Mouse (Mus musculus) heart, embryonic 11.5 days (tissue): ENCODE results near the gene Bcl7a. TPM values are rescaled to one million over a fixed set of nuclear protein-coding genes. Genes with fewer than 3 reads are reported as not detected.

ENCODE experiments used
- ATAC-seq: fragments of 200-750 bp; cut with Nextera tagmentation; replicated peaks from 2 replicates; pipeline ENCODE4 v1.8.0; 2017; ENCODE audit warnings: moderate library complexity; ENCODE audit not compliant: insufficient number of reproducible peaks, low FRiP score, low TSS enrichment
- H3K27ac ChIP-seq: fragments of 300-500 bp; sonication (generic); 2 replicates; pipeline ENCODE4 v1.5.1; 2014; ENCODE audit warnings: mild to moderate bottlenecking, low read depth, low read length
- H3K27me3 ChIP-seq: fragments of 300-500 bp; sonication (generic); 2 replicates; pipeline ENCODE4 v1.6.1; 2014; ENCODE audit warnings: mild to moderate bottlenecking, low read length, mixed read lengths; ENCODE audit not compliant: control insufficient read depth, insufficient read depth
- H3K36me3 ChIP-seq: fragments of 300-500 bp; sonication (generic); 2 replicates; pipeline ENCODE4 v1.6.1; 2014; ENCODE audit warnings: mild to moderate bottlenecking, low read length, moderate library complexity, mixed read lengths; ENCODE audit not compliant: control insufficient read depth, insufficient read depth
- H3K4me1 ChIP-seq: fragments of 300-500 bp; sonication (generic); 2 replicates; pipeline ENCODE4 v1.6.1; 2014; ENCODE audit warnings: low read length; ENCODE audit not compliant: control insufficient read depth, insufficient read depth
- H3K4me2 ChIP-seq: fragments of 300-500 bp; sonication (generic); 2 replicates; pipeline ENCODE4 v1.6.1; 2014; ENCODE audit warnings: mild to moderate bottlenecking, moderate library complexity
- H3K4me3 ChIP-seq: fragments of 300-500 bp; sonication (generic); 2 replicates; pipeline ENCODE4 v1.5.1; 2014; ENCODE audit warnings: low read depth, low read length
- H3K9ac ChIP-seq: fragments of 300-500 bp; sonication (generic); 2 replicates; pipeline ENCODE4 v1.6.1; 2014; ENCODE audit warnings: mild to moderate bottlenecking, low read depth, low read length, moderate library complexity
- H3K9me3 ChIP-seq: fragments of 300-500 bp; sonication (generic); replicated peaks from 2 replicates; pipeline ENCODE4 v1.6.1; 2016; ENCODE audit warnings: low read length; ENCODE audit not compliant: control insufficient read depth
- WGBS: fragments of 180-500 bp; shearing (Covaris S2); extraction: QIAGEN DNeasy Blood & Tissue Kit; methylation state at CpG from one replicate; pipeline ENCODE4 v1.1.7; 2014; ENCODE audit not compliant: insufficient replicate concordance; 5-methylcytosine and 5-hydroxymethylcytosine counted together
- polyA plus RNA-seq: library from polyadenylated mRNA; unstranded; fragments of >200 nt; fragmentation: Nextera tagmentation; extraction: Ambion mirVana; gene quantifications from 2 replicates; pipeline ENCODE4 v1.2.1, GENCODE M21; 2014

Gene Bcl7a
- polyA plus RNA-seq, 1 experiment from 2014 or later = 16.2 TPM

DNA sequence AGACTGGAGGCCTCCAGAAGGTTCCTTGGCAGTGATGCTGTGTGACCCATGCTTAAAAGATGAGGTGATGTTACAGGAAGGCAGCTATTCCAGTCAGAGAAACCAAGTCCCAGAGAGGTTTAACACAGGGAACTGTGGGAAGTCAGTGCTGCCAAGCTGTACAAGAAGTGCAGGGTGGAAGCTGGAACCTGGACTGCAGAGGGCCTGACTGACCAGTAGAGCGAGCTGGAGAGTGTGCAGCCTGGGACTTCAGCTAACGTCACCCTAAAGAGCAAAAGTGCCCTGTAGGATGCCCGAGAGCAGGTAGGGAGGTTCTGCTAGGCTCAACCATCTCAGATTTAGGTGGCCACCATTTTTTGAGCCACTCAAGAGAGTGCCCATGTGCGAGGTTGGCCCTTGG lies 19.3 kb downstream of the Bcl7a start:
- Histone ChIP-seq H3K4me2 (no peak overlapping the region), H3K4me1 (peaks cover 10% of the 10 kb centered on the region), H3K36me3 (peaks cover 7% of the 10 kb centered on the region; the same call in 1 of the 2 replicates), H3K27me3 (no peaks in the 10 kb centered on the region), H3K9ac (no peak overlapping the region), H3K27ac (no peak overlapping the region), H3K9me3 (no peaks in the 10 kb centered on the region), H3K4me3 (no peak overlapping the region)
- 78% methylated on average over 4 of the region's 4 CpGs for WGBS
- no peak for ATAC-seq

DNA sequence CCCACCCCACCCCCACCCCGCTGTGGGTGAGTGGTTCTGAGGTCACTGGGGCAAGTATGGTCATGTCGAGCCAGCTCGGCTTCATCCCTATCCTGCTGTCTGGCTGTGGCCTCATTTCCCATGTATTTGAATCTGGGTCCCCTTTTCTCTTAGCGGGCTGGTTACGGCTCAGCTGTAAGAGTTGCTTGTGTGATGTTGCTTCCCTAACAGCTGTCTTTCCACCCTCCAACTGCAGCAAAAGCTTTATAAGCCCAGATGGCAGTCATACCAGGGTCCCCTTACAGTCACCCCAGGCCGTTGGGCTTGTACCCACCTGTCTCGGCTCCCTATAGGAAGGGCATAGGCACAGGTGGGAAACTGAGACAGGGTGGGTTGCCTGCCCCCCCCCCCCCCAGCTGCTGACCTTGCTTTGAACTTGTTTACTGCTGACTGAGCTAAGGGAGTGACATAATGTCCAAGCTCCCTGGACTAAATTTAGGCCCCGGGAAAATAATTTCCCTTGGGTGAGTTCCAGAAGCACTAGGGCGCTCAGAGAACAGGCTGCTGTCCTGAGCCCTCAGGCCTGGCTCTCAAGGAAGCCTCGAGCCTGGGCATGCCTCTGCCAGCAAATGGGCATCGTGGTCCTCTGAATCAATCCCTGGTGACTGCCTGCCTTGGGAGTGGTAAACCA lies 20.8 kb downstream of the Bcl7a start:
- Histone ChIP-seq H3K27ac (peak overlapping the region; percentile 52), H3K4me3 (no peak overlapping the region), H3K36me3 (peaks cover 6% of the 10 kb centered on the region; the same call in 1 of the 2 replicates), H3K27me3 (no peaks in the 10 kb centered on the region), H3K9me3 (no peaks in the 10 kb centered on the region), H3K4me2 (no peak overlapping the region), H3K9ac (no peak overlapping the region), H3K4me1 (peaks cover 10% of the 10 kb centered on the region)
- 74% methylated on average over 11 of the region's 11 CpGs for WGBS
- ATAC-seq = peak; percentile 49; the same call in 1 of the 2 replicates

DNA sequence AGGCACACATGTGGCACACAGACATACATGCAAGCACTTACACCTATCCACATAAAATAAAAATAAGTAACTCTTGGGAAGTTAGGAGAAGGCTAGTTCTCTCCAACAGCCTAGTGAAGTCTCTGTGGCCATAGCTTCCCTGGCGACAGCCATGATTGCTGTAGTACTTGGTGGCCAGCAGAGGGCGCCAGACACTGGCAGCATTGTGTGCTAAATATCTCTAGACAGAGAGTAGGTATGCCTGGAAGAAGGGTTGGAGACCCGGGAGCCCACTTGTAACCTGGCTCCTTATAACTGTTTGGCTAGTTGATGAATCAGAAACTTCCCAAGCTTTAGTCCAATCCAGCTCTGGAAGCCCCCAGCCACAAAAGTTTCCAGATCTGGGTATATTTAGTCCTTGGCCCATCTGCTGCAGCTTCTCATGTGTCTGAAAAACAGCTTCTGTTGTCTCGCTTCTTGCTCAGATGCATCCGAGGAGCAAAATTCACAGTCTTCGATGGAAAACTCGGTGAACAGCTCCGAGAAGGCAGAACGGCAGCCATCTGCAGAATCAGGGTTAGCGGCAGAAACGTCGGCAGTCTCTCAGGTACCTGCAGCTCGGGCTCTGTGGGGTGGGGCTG lies 25.3 kb downstream of the Bcl7a start:
- 76% methylated on average over 13 of the region's 13 CpGs for WGBS
- H3K27me3 ChIP-seq = no peaks in the 10 kb centered on the region

DNA sequence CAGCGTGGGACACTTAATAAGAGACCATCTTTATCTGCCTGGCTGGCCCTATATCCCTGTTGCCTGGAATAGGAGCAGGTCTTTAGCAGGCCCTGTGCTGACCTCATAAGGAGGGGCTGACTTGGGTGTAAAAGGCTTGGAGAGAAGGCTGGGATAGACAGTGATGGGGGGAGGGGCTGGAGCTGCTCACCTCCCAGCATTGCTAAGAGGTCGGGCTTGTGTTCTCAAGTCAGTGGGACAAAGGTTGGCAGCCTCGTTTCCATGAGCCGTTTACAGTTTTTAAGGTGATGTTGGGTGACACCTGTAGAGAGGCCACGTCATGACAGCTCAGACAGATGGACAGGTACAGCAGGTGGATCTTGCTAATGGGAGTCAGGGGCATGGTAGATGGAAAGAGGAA lies 26.4 kb downstream of the Bcl7a start:
- Histone ChIP-seq H3K9me3 (no peaks in the 10 kb centered on the region), H3K27me3 (no peaks in the 10 kb centered on the region), H3K4me1 (no peaks in the 10 kb centered on the region), H3K4me2 (no peak overlapping the region), H3K9ac (no peak overlapping the region), H3K27ac (no peak overlapping the region), H3K4me3 (no peak overlapping the region), H3K36me3 (peaks cover 27% of the 10 kb centered on the region)
- WGBS = 80% methylated on average over 5 of the region's 5 CpGs
- ATAC-seq = no peak

More for the DNA sequence above, 25.3 kb downstream of the Bcl7a start:
- Histone ChIP-seq H3K9ac (no peak overlapping the region), H3K27ac (no peak overlapping the region), H3K36me3 (peaks cover 27% of the 10 kb centered on the region), H3K4me2 (no peak overlapping the region), H3K4me3 (no peak overlapping the region), H3K4me1 (peaks cover 9% of the 10 kb centered on the region), H3K9me3 (no peaks in the 10 kb centered on the region)
- ATAC-seq = no peak

DNA sequence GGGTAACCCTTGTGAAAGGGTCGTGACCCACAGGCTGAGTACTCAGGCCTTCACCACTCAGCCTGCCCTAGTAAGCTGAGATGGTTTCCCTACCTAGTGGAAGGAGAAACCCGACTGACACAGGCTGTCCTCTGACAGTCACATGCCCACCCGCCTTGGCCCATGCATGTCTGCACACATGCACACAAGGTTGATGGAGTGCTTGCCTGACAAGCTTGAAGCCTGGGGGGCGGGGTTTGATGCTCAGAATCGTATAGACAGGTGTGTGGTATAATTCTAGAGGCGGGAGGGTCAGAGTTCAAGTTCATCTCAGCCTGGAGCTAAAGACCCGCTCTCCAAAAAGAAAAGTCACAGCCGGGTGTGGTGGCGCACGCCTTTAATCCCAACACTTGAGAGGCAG lies 31.6 kb downstream of the Bcl7a start:
- H3K4me1 ChIP-seq = peaks cover 12% of the 10 kb centered on the region
- no peaks in the 10 kb centered on the region for H3K27me3 ChIP-seq
- WGBS = 87% methylated on average over 10 of the region's 10 CpGs
- H3K4me3 ChIP-seq = no peak overlapping the region
- H3K36me3 ChIP-seq = peaks cover 27% of the 10 kb centered on the region
- no peak for ATAC-seq
- H3K4me2 ChIP-seq = no peak overlapping the region
- H3K9me3 ChIP-seq = no peaks in the 10 kb centered on the region
- H3K27ac ChIP-seq = no peak overlapping the region
- no peak overlapping the region for H3K9ac ChIP-seq

DNA sequence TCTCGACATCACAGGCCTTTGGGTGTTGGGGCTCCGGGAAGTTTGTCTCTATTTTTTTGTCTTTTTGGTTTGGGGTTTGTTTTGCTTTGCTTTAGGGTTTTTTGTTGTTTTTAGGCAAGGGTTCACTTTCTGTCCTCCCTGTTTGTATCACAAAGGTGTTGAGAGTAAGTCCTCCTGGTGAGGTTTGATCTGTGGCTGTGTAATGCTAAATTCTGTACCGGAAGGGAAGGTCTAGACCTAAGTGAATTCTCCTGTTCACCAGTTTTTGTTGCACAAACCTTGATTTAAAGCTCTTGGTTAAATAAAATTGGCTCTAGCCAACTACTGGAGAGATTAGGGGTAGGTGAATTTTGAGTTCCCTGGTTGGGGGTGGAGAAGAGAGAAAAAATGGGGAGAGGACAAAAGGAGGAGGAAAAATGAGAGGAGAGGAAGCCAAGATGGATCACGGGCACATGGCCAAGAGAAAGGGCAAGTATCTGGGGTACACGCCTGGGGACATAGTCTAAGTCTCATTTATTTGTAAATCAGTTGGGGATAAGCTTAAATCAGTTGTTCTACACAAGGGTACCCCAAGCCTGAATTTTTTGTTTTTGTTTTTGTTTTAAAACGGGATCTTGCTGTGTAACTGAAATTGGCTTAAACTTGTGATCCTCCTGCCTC lies 32.3 kb downstream of the Bcl7a start:
- H3K27ac ChIP-seq = no peak overlapping the region
- WGBS = 88% methylated on average over 6 of the region's 6 CpGs
- no peak overlapping the region for H3K9ac ChIP-seq

DNA sequence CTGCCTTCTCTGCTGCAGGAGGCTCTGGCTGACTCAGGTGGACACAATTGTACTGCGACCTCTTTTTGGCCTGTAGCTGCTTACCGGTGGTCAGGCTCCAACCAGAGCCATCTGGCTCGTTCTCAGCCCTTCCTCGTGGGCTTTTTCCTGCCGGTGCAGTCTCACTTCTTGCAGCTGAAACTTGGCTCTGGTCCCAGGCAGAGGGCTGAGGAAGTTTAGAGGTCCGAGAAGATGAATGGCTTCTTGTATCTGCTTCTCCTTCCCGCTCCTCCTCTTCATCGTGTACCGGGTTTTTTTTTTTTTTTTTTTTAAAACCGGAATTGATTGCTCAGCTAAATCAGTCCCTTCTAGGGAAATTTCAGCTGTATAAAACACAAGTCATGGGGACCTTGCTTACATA lies 32.9 kb downstream of the Bcl7a start:
- Histone ChIP-seq H3K27me3 (no peaks in the 10 kb centered on the region), H3K36me3 (peaks cover 17% of the 10 kb centered on the region), H3K4me1 (peaks cover 12% of the 10 kb centered on the region), H3K9me3 (no peaks in the 10 kb centered on the region), H3K27ac (no peak overlapping the region), H3K9ac (no peak overlapping the region), H3K4me2 (no peak overlapping the region), H3K4me3 (no peak overlapping the region)
- no peak for ATAC-seq
- 46% methylated on average over 10 of the region's 10 CpGs for WGBS

More for the DNA sequence above, 32.3 kb downstream of the Bcl7a start:
- Histone ChIP-seq H3K4me3 (no peak overlapping the region), H3K36me3 (peaks cover 23% of the 10 kb centered on the region), H3K4me2 (no peak overlapping the region), H3K27me3 (no peaks in the 10 kb centered on the region), H3K4me1 (peaks cover 12% of the 10 kb centered on the region), H3K9me3 (no peaks in the 10 kb centered on the region)
- no peak for ATAC-seq

DNA sequence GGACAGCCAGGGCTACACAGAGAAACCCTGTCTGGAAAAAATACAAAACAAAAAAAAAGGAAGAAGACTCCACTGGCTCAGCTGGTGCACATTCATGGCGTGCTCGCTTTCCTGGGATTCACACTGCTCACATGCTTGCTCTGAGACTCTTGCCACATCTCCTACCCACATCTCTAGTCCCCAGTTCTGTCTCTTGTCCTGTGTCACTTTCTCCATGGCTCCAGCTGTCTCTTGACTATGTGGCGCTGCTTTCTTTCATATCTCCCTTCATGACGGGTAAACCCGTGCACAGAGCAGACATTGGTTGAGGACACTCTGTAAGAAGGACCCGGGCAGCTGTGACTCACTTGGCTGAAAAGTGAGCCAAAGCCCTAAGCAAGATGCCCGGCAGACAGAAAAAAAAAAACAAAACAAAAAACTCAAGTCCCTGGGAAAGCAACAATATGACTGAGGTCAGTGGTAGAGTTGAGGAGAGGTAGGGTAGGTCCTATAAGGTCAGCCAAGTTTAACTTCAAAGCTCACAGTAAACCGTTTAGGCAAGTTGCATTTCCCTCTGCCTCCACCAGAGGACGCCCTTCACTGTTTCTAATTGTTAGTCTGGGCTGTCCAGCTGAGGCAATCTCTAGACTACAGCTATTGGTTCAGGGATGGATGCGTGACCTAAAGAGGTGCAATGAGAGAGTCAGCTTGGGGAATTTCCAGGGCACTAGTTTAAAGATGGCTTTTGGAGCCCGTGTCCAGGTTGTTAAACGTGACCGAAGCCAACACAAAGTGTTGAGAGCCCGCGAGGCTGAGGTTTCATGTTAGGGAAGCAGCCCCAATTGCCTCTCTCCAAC lies 33.7 kb downstream of the Bcl7a start:
- no peak overlapping the region for H3K4me3 ChIP-seq
- no peak overlapping the region for H3K4me2 ChIP-seq
- H3K36me3 ChIP-seq = peaks cover 9% of the 10 kb centered on the region
- H3K27me3 ChIP-seq = no peaks in the 10 kb centered on the region
- H3K4me1 ChIP-seq = peaks cover 14% of the 10 kb centered on the region
- no peaks in the 10 kb centered on the region for H3K9me3 ChIP-seq
- ATAC-seq = no peak
- WGBS = 59% methylated on average over 15 of the region's 15 CpGs
- peak overlapping the region; percentile 25; the same call in 1 of the 2 replicates for H3K27ac ChIP-seq
- H3K9ac ChIP-seq = no peak overlapping the region
